Mouse (Mus musculus) testis, adult 2 months (tissue): Measurements from ENCODE around the gene Kcnt1.

Source experiments
- CTCF ChIP-seq: fragments of 200-500 bp; IDR thresholded peaks from 2 replicates; pipeline ENCODE4 v1.5.1; 2012; ENCODE audit warnings: low read depth, mild to moderate bottlenecking, inconsistent platforms, low read length, moderate library complexity; ENCODE audit not compliant: control insufficient read depth, insufficient read depth, insufficient replicate concordance
- POLR2A ChIP-seq: fragments of 200-500 bp; IDR thresholded peaks from 2 replicates; pipeline ENCODE4 v1.6.1; 2012; ENCODE audit warnings: low read depth, mild to moderate bottlenecking, inconsistent platforms, low read length, moderate library complexity; ENCODE audit not compliant: control insufficient read depth

GRCm38 (mm10) chr2:25852626-25853025 lies 10.9 kb upstream of the Kcnt1 start:
- TF ChIP-seq POLR2A (no peak), CTCF (no peak)
